Mouse (Mus musculus) embryonic facial prominence, embryonic 11.5 days (tissue): ENCODE results near the gene Tecpr1. TPM values are rescaled to one million over a fixed set of nuclear protein-coding genes. Genes with fewer than 3 reads are reported as not detected.

Experiments
- ATAC-seq: fragments of 200-750 bp; cut with Nextera tagmentation; replicated peaks from 2 replicates; pipeline ENCODE4 v1.8.0; 2017; ENCODE audit warnings: low read depth; ENCODE audit not compliant: insufficient number of reproducible peaks, low FRiP score, low TSS enrichment
- DNase-seq: peaks from one replicate; pipeline ENCODE4 v3.0.0-alpha.2; 2015; ENCODE audit warnings: low spot score
- H3K27ac ChIP-seq: fragments of 300-500 bp; sonication (generic); replicated peaks from 2 replicates; pipeline ENCODE4 v1.5.1; 2014; ENCODE audit warnings: mild to moderate bottlenecking, low read depth, low read length, control low read depth
- H3K27me3 ChIP-seq: fragments of 300-500 bp; sonication (generic); 2 replicates; pipeline ENCODE4 v1.6.1; 2014; ENCODE audit warnings: mild to moderate bottlenecking, low read length, moderate library complexity, mixed read lengths; ENCODE audit not compliant: control insufficient read depth, insufficient read depth
- H3K36me3 ChIP-seq: fragments of 300-500 bp; sonication (generic); replicated peaks from 2 replicates; pipeline ENCODE4 v1.6.1; 2014; ENCODE audit warnings: low read depth, mild to moderate bottlenecking, low read length, moderate library complexity, mixed read lengths; ENCODE audit not compliant: control insufficient read depth, insufficient read depth
- H3K4me1 ChIP-seq: fragments of 300-500 bp; sonication (generic); 2 replicates; pipeline ENCODE4 v1.6.1; 2014; ENCODE audit warnings: low read length, mixed read lengths; ENCODE audit not compliant: control insufficient read depth, insufficient read depth
- H3K4me2 ChIP-seq: fragments of 300-500 bp; sonication (generic); 2 replicates; pipeline ENCODE4 v1.6.1; 2014; ENCODE audit warnings: low read depth, mild to moderate bottlenecking, control low read depth, low read length, moderate library complexity
- H3K4me3 ChIP-seq: fragments of 300-500 bp; sonication (generic); 2 replicates; pipeline ENCODE4 v1.5.1; 2014; ENCODE audit warnings: low read depth, low read length, control low read depth
- H3K9ac ChIP-seq: fragments of 300-500 bp; sonication (generic); replicated peaks from 2 replicates; pipeline ENCODE4 v1.6.1; 2014; ENCODE audit warnings: mild to moderate bottlenecking, control low read depth, low read length
- H3K9me3 ChIP-seq: fragments of 300-500 bp; sonication (generic); replicated peaks from 2 replicates; pipeline ENCODE4 v1.6.1; 2016; ENCODE audit warnings: mild to moderate bottlenecking, low read length, inconsistent platforms, mixed read lengths; ENCODE audit not compliant: control insufficient read depth
- WGBS: fragments of 180-500 bp; shearing (Covaris S2); extraction: QIAGEN DNeasy Blood & Tissue Kit; methylation state at CpG from one replicate; pipeline ENCODE4 v1.1.7; 2014; 5-methylcytosine and 5-hydroxymethylcytosine counted together
- polyA plus RNA-seq: library from polyadenylated mRNA; unstranded; fragments of >200 nt; fragmentation: Nextera tagmentation; extraction: Ambion mirVana; gene quantifications from 2 replicates; pipeline ENCODE4 v1.2.1, GENCODE M21; 2014

Gene Tecpr1
- polyA plus RNA-seq, 1 experiment from 2014 or later: 8.0 TPM

GRCm38 (mm10) chr5:144203398-144203959, 19.9 kb downstream of the Tecpr1 start:
- 91% methylated on average over 10 of the region's 10 CpGs for WGBS
- Histone ChIP-seq H3K27me3 (no peaks in the 10 kb centered on the region), H3K9ac (no peak overlapping the region), H3K36me3 (no peaks in the 10 kb centered on the region; the same call in 1 of the 2 replicates), H3K27ac (no peak overlapping the region), H3K4me1 (no peaks in the 10 kb centered on the region), H3K9me3 (no peaks in the 10 kb centered on the region), H3K4me3 (no peak overlapping the region), H3K4me2 (no peak overlapping the region)
- no peak for DNase-seq
- no peak for ATAC-seq

GRCm38 (mm10) chr5:144202430-144202829, 21.0 kb downstream of the Tecpr1 start:
- Histone ChIP-seq H3K4me2 (no peak overlapping the region), H3K9me3 (no peaks in the 10 kb centered on the region), H3K4me1 (no peaks in the 10 kb centered on the region), H3K27ac (no peak overlapping the region), H3K27me3 (no peaks in the 10 kb centered on the region), H3K9ac (no peak overlapping the region), H3K4me3 (no peak overlapping the region), H3K36me3 (no peaks in the 10 kb centered on the region; the same call in 1 of the 2 replicates)
- DNase-seq (no peak), ATAC-seq (no peak)
- WGBS: 93% methylated on average over 6 of the region's 6 CpGs

- Histone ChIP-seq H3K4me3 (no peak overlapping the region), H3K27ac (no peak overlapping the region), H3K36me3 (no peaks in the 10 kb centered on the region), H3K9ac (no peak overlapping the region), H3K4me2 (no peak overlapping the region), H3K4me1 (no peaks in the 10 kb centered on the region), H3K9me3 (no peaks in the 10 kb centered on the region), H3K27me3 (no peaks in the 10 kb centered on the region)
- DNase-seq (no peak), ATAC-seq (no peak)
- 88% methylated on average over 11 of the region's 11 CpGs for WGBS
Observed at GRCm38 (mm10) chr5:144200616-144201015, 22.8 kb downstream of the Tecpr1 start.

- H3K36me3 ChIP-seq: no peaks in the 10 kb centered on the region
- 86% methylated on average over 8 of the region's 8 CpGs for WGBS
- no peaks in the 10 kb centered on the region for H3K9me3 ChIP-seq
- ATAC-seq (no peak), DNase-seq (no peak)
- no peak overlapping the region for H3K9ac ChIP-seq
- no peaks in the 10 kb centered on the region for H3K27me3 ChIP-seq
- H3K27ac ChIP-seq: no peak overlapping the region
- no peak overlapping the region for H3K4me3 ChIP-seq
- H3K4me1 ChIP-seq: no peaks in the 10 kb centered on the region; the same call in none of the 2 replicates
- no peak overlapping the region for H3K4me2 ChIP-seq
Observed at GRCm38 (mm10) chr5:144195567-144195966, 27.8 kb downstream of the Tecpr1 start.

- Histone ChIP-seq H3K4me1 (no peaks in the 10 kb centered on the region; the same call in none of the 2 replicates), H3K4me3 (no peak overlapping the region), H3K4me2 (no peak overlapping the region), H3K27me3 (no peaks in the 10 kb centered on the region), H3K36me3 (no peaks in the 10 kb centered on the region), H3K27ac (no peak overlapping the region), H3K9me3 (no peaks in the 10 kb centered on the region), H3K9ac (no peak overlapping the region)
- DNase-seq: no peak
- 76% methylated on average over 7 of the region's 7 CpGs for WGBS
- ATAC-seq: no peak
Observed at GRCm38 (mm10) chr5:144194416-144194815, 29.0 kb downstream of the Tecpr1 start.

- H3K4me3 ChIP-seq: no peak overlapping the region
- H3K27me3 ChIP-seq: no peaks in the 10 kb centered on the region
- WGBS: 84% methylated on average over 6 of the region's 6 CpGs
- no peak overlapping the region for H3K27ac ChIP-seq
- H3K36me3 ChIP-seq: no peaks in the 10 kb centered on the region
- no peaks in the 10 kb centered on the region for H3K9me3 ChIP-seq
- H3K4me1 ChIP-seq: no peaks in the 10 kb centered on the region; the same call in none of the 2 replicates
- no peak for DNase-seq
- ATAC-seq: no peak
- H3K4me2 ChIP-seq: no peak overlapping the region
- H3K9ac ChIP-seq: no peak overlapping the region
Observed at GRCm38 (mm10) chr5:144192673-144193072, 30.7 kb downstream of the Tecpr1 start.

GRCm38 (mm10) chr5:144191026-144191425, 32.4 kb downstream of the Tecpr1 start:
- Histone ChIP-seq H3K36me3 (no peaks in the 10 kb centered on the region), H3K4me1 (no peaks in the 10 kb centered on the region; the same call in none of the 2 replicates), H3K4me2 (no peak overlapping the region), H3K27me3 (no peaks in the 10 kb centered on the region), H3K9ac (no peak overlapping the region), H3K4me3 (no peak overlapping the region), H3K9me3 (no peaks in the 10 kb centered on the region), H3K27ac (no peak overlapping the region)
- 44% methylated on average over 23 of the region's 23 CpGs for WGBS
- ATAC-seq (no peak), DNase-seq (no peak)

- no peak within 1 kb of the TSS for H3K27ac ChIP-seq
- H3K36me3 ChIP-seq: no peaks in the 10 kb centered on the region
- H3K4me3 ChIP-seq: peak within 1 kb of the TSS; percentile 19; the same call in 1 of the 2 replicates
- 3% methylated on average over 24 of the region's 26 CpGs for WGBS
- no peak within 1 kb of the TSS; the same call in 1 of the 2 replicates for H3K9ac ChIP-seq
- DNase-seq (peak; percentile 60), ATAC-seq (no peak)
- H3K27me3 ChIP-seq: no peaks in the 10 kb centered on the region
- H3K9me3 ChIP-seq: no peaks in the 10 kb centered on the region
- peak within 1 kb of the TSS; percentile 68 for H3K4me2 ChIP-seq
- no peaks in the 10 kb centered on the region; the same call in none of the 2 replicates for H3K4me1 ChIP-seq
Observed at GRCm38 (mm10) chr5:144189950-144190583, 33.3 kb downstream of the Tecpr1 start, which contains the start of gene Bhlha15. Gene Bhlha15 (plus strand): TSS chr5:144190286.
